Mouse (Mus musculus) lung, postnatal 0 days (tissue): ENCODE measurements at regions not wholly inside any gene's neighbourhood (a gene's known extent, or its start where the extent isn't known, plus 50 kb on each side); places are given as distances from the start of the nearest gene placed in this dataset.

ENCODE experiments used
- ATAC-seq: fragments of 200-750 bp; cut with Nextera tagmentation; 2 replicates; pipeline ENCODE4 v1.8.0; 2017; ENCODE audit warnings: moderate library complexity
- DNase-seq: peaks from one replicate; pipeline ENCODE4 v3.0.0-alpha.2; 2016; ENCODE audit warnings: low spot score
- H3K27ac ChIP-seq: fragments of 300-500 bp; sonication (generic); 2 replicates; pipeline ENCODE4 v1.5.1; 2014; ENCODE audit warnings: antibody characterized with exemption, mild to moderate bottlenecking, low read length, mixed read lengths
- H3K27me3 ChIP-seq: fragments of 300-500 bp; sonication (generic); replicated peaks from 2 replicates; pipeline ENCODE4 v1.6.1; 2014; ENCODE audit warnings: low read length, mixed read lengths; ENCODE audit not compliant: insufficient read depth
- H3K36me3 ChIP-seq: fragments of 300-500 bp; sonication (generic); 2 replicates; pipeline ENCODE4 v1.6.1; 2014; ENCODE audit warnings: low read length, mixed read lengths; ENCODE audit not compliant: insufficient read depth
- H3K4me1 ChIP-seq: fragments of 300-500 bp; sonication (generic); 2 replicates; pipeline ENCODE4 v1.6.1; 2014; ENCODE audit warnings: antibody characterized with exemption, low read depth, low read length, mixed read lengths; ENCODE audit not compliant: insufficient read depth
- H3K4me2 ChIP-seq: fragments of 300-500 bp; sonication (generic); replicated peaks from 2 replicates; pipeline ENCODE4 v1.6.1; 2014; ENCODE audit warnings: low read depth, mild to moderate bottlenecking, low read length, moderate library complexity, mixed read lengths
- H3K4me3 ChIP-seq: fragments of 300-500 bp; sonication (generic); 2 replicates; pipeline ENCODE4 v1.5.1; 2014; ENCODE audit warnings: low read depth, low read length
- H3K9ac ChIP-seq: fragments of 300-500 bp; sonication (generic); replicated peaks from 2 replicates; pipeline ENCODE4 v1.6.1; 2014; ENCODE audit warnings: low read depth, mild to moderate bottlenecking
- H3K9me3 ChIP-seq: fragments of 300-500 bp; sonication (generic); 2 replicates; pipeline ENCODE4 v1.6.1; 2016; ENCODE audit warnings: low read length, mixed read lengths
- CTCF ChIP-seq: IDR thresholded peaks from 2 replicates; pipeline ENCODE4 v1.5.1; 2016; ENCODE audit warnings: antibody characterized with exemption, mild to moderate bottlenecking
- EP300 ChIP-seq: IDR thresholded peaks from 2 replicates; pipeline ENCODE4 v1.6.1; 2016; ENCODE audit warnings: antibody characterized with exemption, mild to moderate bottlenecking, control low read depth
- WGBS: fragments of 180-500 bp; shearing (Covaris S2); extraction: QIAGEN DNeasy Blood & Tissue Kit; methylation state at CpG from one replicate; pipeline ENCODE4 v1.1.7; 2014; 5-methylcytosine and 5-hydroxymethylcytosine counted together

DNA sequence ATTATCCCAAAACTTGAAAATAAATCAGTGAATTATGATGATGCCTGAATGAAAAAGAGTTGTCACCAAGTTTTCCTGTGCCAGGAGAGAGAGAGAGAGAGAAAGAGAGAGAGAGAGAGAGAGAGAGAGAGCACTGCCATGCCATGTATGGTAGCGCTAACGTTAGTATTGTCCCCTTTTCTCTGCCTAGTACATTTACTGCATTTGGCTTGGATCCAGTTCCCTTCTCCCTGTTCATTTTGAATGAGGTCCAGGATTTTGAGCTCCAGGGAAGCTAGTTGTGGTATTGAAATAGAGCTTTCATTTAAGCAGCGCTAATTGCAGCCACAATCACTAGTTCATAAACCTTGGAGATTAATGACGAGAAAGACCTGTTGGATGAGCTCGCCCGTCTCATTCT, 323.4 kb upstream of the Tecrl start:
- Histone ChIP-seq H3K9me3 (no peaks in the 10 kb centered on the region), H3K36me3 (no peaks in the 10 kb centered on the region), H3K27ac (no peak overlapping the region), H3K9ac (no peak overlapping the region), H3K27me3 (no peaks in the 10 kb centered on the region), H3K4me3 (no peak overlapping the region), H3K4me2 (no peak overlapping the region), H3K4me1 (no peaks in the 10 kb centered on the region)
- ATAC-seq (no peak), DNase-seq (no peak)
- WGBS: 70% methylated on average over 6 of the region's 6 CpGs
- TF ChIP-seq EP300 (no peak), CTCF (no peak)

GRCm38 (mm10) chr5:83659091-83659490, 304.1 kb upstream of the Tecrl start:
- DNase-seq (no peak), ATAC-seq (no peak)
- H3K4me2 ChIP-seq: no peak overlapping the region
- H3K4me3 ChIP-seq: no peak overlapping the region
- H3K27ac ChIP-seq: no peak overlapping the region
- no peaks in the 10 kb centered on the region for H3K9me3 ChIP-seq
- H3K27me3 ChIP-seq: no peaks in the 10 kb centered on the region
- H3K36me3 ChIP-seq: no peaks in the 10 kb centered on the region
- H3K4me1 ChIP-seq: no peaks in the 10 kb centered on the region
- no peak overlapping the region for H3K9ac ChIP-seq
- no peak for TF ChIP-seq EP300
- no peak for TF ChIP-seq CTCF
- WGBS: 65% methylated on average over 2 of the region's 2 CpGs

DNA sequence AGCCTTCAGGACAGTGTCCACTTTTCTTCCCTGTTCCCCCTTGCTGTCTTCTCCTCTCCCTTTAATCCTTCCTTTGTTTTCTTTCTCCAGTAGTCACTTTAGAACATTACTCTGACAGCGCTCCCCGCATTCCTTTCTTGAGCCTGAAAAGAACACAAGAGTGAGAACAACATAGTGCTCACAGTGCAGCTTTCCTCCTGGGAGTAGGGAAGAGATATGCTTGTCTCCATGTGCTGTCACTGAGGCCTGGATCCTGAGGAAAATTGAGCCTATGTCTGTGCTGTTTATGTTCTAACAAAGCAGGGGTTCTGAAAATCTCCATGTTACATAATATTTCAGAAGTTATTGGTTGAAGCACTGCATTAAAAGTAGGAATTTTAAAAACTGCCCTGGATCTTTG, 296.3 kb upstream of the Tecrl start:
- DNase-seq (no peak), ATAC-seq (no peak)
- Histone ChIP-seq H3K36me3 (no peaks in the 10 kb centered on the region), H3K4me3 (no peak overlapping the region), H3K27ac (no peak overlapping the region), H3K4me1 (no peaks in the 10 kb centered on the region), H3K4me2 (no peak overlapping the region), H3K9me3 (no peaks in the 10 kb centered on the region), H3K9ac (no peak overlapping the region), H3K27me3 (no peaks in the 10 kb centered on the region)
- TF ChIP-seq CTCF (no peak), EP300 (no peak)
- WGBS: 62% methylated on average over 2 of the region's 2 CpGs

- TF ChIP-seq CTCF (no peak), EP300 (no peak)
- Histone ChIP-seq H3K36me3 (no peaks in the 10 kb centered on the region), H3K9me3 (no peaks in the 10 kb centered on the region), H3K4me2 (no peak overlapping the region), H3K27ac (no peak overlapping the region), H3K4me1 (no peaks in the 10 kb centered on the region), H3K27me3 (no peaks in the 10 kb centered on the region), H3K9ac (no peak overlapping the region), H3K4me3 (no peak overlapping the region)
- ATAC-seq: no peak
- DNase-seq: no peak
- WGBS: 78% methylated on average over 7 of the region's 7 CpGs
These were observed 267.8 kb upstream of the Tecrl start for GRCm38 (mm10) chr5:83622612-83623374.

DNA sequence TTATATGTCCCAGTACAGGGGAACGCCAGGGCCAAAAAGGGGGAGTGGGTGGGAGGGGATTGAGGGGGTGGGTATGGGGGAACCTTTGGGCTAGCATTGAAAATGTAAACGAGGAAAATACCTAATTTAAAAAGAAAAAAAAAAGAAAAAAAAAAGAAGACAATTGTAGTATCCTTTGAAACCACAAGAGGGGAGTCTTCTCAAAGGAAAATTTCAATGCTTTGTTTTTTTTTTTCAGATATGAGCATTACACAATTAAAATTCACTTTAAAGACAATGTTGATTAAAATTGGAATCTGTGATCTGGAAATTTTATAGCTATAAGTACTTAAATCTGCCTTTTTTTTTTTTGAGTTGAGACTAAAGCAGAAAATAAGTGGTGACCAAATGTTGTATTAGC, 255.8 kb upstream of the Tecrl start:
- 34% methylated on average over 2 of the region's 2 CpGs for WGBS
- no peak for TF ChIP-seq CTCF
- TF ChIP-seq EP300: no peak
- Histone ChIP-seq H3K4me3 (no peak overlapping the region), H3K36me3 (no peaks in the 10 kb centered on the region), H3K4me1 (no peaks in the 10 kb centered on the region), H3K9me3 (no peaks in the 10 kb centered on the region), H3K9ac (no peak overlapping the region), H3K27ac (no peak overlapping the region), H3K4me2 (no peak overlapping the region), H3K27me3 (no peaks in the 10 kb centered on the region)
- no peak for ATAC-seq
- peak; percentile 4 for DNase-seq

GRCm38 (mm10) chr5:83593289-83593610, 238.3 kb upstream of the Tecrl start:
- ATAC-seq (no peak), DNase-seq (no peak)
- TF ChIP-seq EP300 (no peak), CTCF (no peak)
- no peaks in the 10 kb centered on the region for H3K27me3 ChIP-seq
- 67% methylated on average over 1 of the region's 1 CpGs for WGBS
- H3K4me3 ChIP-seq: no peak overlapping the region
- no peaks in the 10 kb centered on the region for H3K9me3 ChIP-seq
- no peak overlapping the region for H3K27ac ChIP-seq
- no peaks in the 10 kb centered on the region for H3K4me1 ChIP-seq
- no peak overlapping the region for H3K4me2 ChIP-seq
- H3K9ac ChIP-seq: no peak overlapping the region
- H3K36me3 ChIP-seq: no peaks in the 10 kb centered on the region
